Mouse (Mus musculus) lung, adult 2 months (tissue): ENCODE results near the gene Manbal.

Experiments used
- CTCF ChIP-seq: fragments of 200-500 bp; IDR thresholded peaks from 2 replicates; pipeline ENCODE4 v1.5.1; 2011; ENCODE audit warnings: mild to moderate bottlenecking, low read length, control low read depth; ENCODE audit not compliant: insufficient read depth
- POLR2A ChIP-seq: fragments of 200-500 bp; IDR thresholded peaks from 2 replicates; pipeline ENCODE4 v1.6.1; 2011; ENCODE audit warnings: low read depth, mild to moderate bottlenecking, control low read depth, low read length, borderline replicate concordance; ENCODE audit errors: extremely low read depth

GRCm38 (mm10) chr2:157426171-157426570, 58.8 kb downstream of the Manbal start:
- no peak for TF ChIP-seq CTCF
- TF ChIP-seq POLR2A = 0 out of 2 replicates have a peak, but pooled peaks have one; percentile 17
